Mouse (Mus musculus) megakaryocyte, adult 5-6 weeks (primary cell): ENCODE data around the gene Golga3. TPM values are rescaled to one million over a fixed set of nuclear protein-coding genes. Genes with fewer than 3 reads are reported as not detected.

Experiments used
- ATAC-seq: 2 replicates; pipeline ENCODE4 v1.8.0; 2016; ENCODE audit warnings: mild to moderate bottlenecking, inconsistent platforms; ENCODE audit not compliant: poor library complexity, severe bottlenecking
- total RNA-seq, 2 experiments: library from RNA; stranded (forward) in 1 of 2; stranded (reverse) in 1 of 2; fragments of 153-499, 151-499 nt in 1 of 2; fragments of 221-1000, 200-1000 nt in 1 of 2; gene quantifications; 2 replicates each; pipeline versions ENCODE4 v1.2.3 to v1.2.4; 2015 to 2017

Gene Golga3
- 11.9 and 12.6 TPM in 2 replicates for total RNA-seq (2015)
- total RNA-seq (2017): 22.7 and 24.6 TPM in 2 replicates

GRCm38 (mm10) chr5:110176362-110177020 is at the start of gene Golga3:
Gene Golga3, plus strand, starts transcription at chr5:110176701.
- ATAC-seq: peak; percentile 88

- ATAC-seq: peak; percentile 97
Observed at GRCm38 (mm10) chr5:110135293-110136086, 41.0 kb upstream of the Golga3 start, which contains the start of gene Chfr. Gene Chfr, plus strand, starts transcription at chr5:110135842.

GRCm38 (mm10) chr5:110136087-110136464 is 40.4 kb upstream of the Golga3 start:
- ATAC-seq: no peak

GRCm38 (mm10) chr5:110137816-110138215 is 38.7 kb upstream of the Golga3 start:
- no peak for ATAC-seq

- no peak for ATAC-seq
Observed at GRCm38 (mm10) chr5:110139325-110139724, 37.2 kb upstream of the Golga3 start.

- ATAC-seq: no peak
Observed at GRCm38 (mm10) chr5:110140424-110140823, 36.1 kb upstream of the Golga3 start.

- no peak for ATAC-seq
Observed at GRCm38 (mm10) chr5:110142309-110142708, 34.2 kb upstream of the Golga3 start.

- ATAC-seq: peak; percentile 64
Observed at GRCm38 (mm10) chr5:110143007-110143406, 33.5 kb upstream of the Golga3 start.

- ATAC-seq: no peak
Observed at GRCm38 (mm10) chr5:110169374-110169773, 7.1 kb upstream of the Golga3 start.

- peak; percentile 17 for ATAC-seq
Observed at GRCm38 (mm10) chr5:110177021-110177420, 520 bp downstream of the Golga3 start.

- ATAC-seq: no peak
Observed at GRCm38 (mm10) chr5:110178628-110179027, 2.1 kb downstream of the Golga3 start.

GRCm38 (mm10) chr5:110181716-110182115 is 5.2 kb downstream of the Golga3 start:
- ATAC-seq: no peak

- ATAC-seq: 0 out of 2 replicates have a peak, but pooled peaks have one; percentile 21
Observed at GRCm38 (mm10) chr5:110203164-110203895, 26.8 kb downstream of the Golga3 start.

GRCm38 (mm10) chr5:110204777-110205176 is 28.3 kb downstream of the Golga3 start:
- peak; percentile 43; the same call in 1 of the 2 replicates for ATAC-seq

- ATAC-seq: peak; percentile 95
Observed at GRCm38 (mm10) chr5:110211312-110211711, 34.8 kb downstream of the Golga3 start.

GRCm38 (mm10) chr5:110216780-110217179 is 40.3 kb downstream of the Golga3 start:
- no peak for ATAC-seq

- ATAC-seq: no peak
Observed at GRCm38 (mm10) chr5:110220331-110220730, 43.8 kb downstream of the Golga3 start.

GRCm38 (mm10) chr5:110222757-110223156 is 46.3 kb downstream of the Golga3 start:
- no peak for ATAC-seq

- no peak for ATAC-seq
Observed at GRCm38 (mm10) chr5:110225056-110225455, 48.6 kb downstream of the Golga3 start.

- ATAC-seq: no peak
Observed at GRCm38 (mm10) chr5:110227336-110227883, 50.9 kb downstream of the Golga3 start.

GRCm38 (mm10) chr5:110230401-110230779 is 53.9 kb downstream of the Golga3 start:
- no peak for ATAC-seq
